Mouse (Mus musculus): ENCODE measurements around the gene Cyp2f2. TPM values are rescaled to one million over a fixed set of nuclear protein-coding genes. Genes with fewer than 3 reads are reported as not detected.

The Cyp2f2 gene
- 0.08 and 1.1 TPM in 2 replicates for polyA plus RNA-seq (2015; fragmentation: Nextera tagmentation; extraction: Ambion mirVana)

GRCm38 (mm10) chr7:27119676-27120075 is at the start of gene Cyp2f2:
Cyp2f2 (plus strand) TSS chr7:27119909.

GRCm38 (mm10) chr7:27153205-27153764 is 33.6 kb downstream of the Cyp2f2 start, which contains the start of gene Cyp2t4:
Cyp2t4 (plus strand) TSS chr7:27153714.

DNA sequence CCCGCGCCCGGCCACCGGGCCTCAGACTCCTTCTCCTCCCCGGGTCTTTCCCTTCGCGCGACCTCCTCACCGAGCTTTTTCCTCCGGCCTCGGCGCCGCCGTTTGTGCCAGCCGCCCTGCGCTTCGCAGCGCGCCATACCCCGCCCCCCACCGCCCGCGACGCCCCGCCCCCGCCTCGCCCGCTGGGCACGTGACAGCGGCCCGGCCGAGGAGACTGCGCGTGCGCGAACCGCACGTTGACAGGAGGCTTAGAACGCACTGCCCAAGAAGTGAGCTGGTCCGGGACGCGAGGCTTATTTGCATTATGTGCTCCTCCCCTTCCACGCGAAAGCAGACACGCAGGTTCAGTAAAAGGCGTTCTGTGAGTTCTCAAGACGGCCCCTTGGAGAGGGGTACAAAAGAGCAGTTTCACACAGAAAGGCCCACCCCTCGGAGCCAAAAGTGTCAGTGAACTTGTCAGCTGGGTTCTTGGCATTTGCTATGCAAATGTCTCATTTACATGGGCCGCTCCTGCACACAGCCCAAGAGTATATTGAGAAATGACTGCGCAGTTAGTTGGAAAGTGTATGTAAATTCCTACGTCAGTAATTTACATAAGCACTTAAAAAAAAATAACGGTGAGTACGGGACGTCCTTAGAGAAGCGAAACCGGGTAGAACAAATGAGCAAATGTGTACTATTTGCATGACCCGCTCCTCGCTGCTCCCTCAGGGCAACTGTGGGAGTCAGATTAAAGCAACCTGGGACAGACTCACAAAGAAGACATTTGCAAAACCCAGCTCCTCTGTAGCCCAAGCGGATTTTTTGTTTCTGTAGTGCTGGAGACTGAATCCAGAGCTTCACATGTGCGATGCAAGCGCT is 47.1 kb downstream of the Cyp2f2 start, which contains the start of gene Egln2:
Gene Egln2 (minus strand): TSS at position 189 of the 861 bp plus-strand sequence.

DNA sequence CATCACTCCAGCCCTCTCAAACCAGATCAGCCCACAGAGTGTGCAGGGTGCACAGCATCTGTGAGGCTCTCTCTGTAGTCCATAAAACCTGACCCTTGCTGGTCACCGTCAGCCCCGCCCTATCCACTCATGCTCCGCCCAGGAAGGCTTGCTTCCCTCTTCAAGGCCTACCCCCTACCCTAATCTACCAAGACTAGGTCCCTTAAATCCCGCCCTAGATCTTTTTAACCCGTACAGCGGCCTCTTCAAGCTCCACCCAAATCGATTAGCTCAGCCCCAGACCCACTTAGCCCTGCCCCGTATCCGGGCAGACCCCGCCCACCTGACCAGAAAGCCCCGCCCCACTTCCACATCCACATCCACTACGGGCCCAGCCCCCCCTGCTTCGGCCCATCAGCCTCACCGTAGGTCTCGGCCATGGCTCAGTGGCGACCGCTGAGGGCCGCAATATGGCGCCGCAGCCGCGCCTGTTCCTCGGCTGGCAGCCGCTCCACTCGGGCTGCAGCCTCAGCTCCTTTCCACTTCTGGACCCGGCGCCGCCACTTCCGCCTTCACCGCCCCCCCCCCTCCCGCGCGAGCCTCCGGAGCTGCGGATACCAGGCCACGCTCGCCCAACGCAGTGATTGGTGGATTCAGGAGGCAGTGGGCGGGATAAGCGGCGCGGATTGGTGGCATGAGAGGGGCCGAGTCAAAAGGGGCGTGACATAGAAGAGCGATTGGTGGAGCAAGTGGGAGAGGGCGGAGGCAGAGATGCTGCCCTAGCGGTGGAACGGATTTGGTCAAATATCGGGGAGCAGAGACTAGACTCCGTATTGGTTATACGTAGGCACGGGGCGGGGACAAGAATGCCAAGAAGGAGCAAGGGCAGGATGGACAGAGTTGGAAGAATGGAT is 58.9 kb downstream of the Cyp2f2 start, which contains the start of gene Rab4b:
Gene Rab4b (minus strand): TSS at position 573 of the 893 bp plus-strand sequence.

DNA sequence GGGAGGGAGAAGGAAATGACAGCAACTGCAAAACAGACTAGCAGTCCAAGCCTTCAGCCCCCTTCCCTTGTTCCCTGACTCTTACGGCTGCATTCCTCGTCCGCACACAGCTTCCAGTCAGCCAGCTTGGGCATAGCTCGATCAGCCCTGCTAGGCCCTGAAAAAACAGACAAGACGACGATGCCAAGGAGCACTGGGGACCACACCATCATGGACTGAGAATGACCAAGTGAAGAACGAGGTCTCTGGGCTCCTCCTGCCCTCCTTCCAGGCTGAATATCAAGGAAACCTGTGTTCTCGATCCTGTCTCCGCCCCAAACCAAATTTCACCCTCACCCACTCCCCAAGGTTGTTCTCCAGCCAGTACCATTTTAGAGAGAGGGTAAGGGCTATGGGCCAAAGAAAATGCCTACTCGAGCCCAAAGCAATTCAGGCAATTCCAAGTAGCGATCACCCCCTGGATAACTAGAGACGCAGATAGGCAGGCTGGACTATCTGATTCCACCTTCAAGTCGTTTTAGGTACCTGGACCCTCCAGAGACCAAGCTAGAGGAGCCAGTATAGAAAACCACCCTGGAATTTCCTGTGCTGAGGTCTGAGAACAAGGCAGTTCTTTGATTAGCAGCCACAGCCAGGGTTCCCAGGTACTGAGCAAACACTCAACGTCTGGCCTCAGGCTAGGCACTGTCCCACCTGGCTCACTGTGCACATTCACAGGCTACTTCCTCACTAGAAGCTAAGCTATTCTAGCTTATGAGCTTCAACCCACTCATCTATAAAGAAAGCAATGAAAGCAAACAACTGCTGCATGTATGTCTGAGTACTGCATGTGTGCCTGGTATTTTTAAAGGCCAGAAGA is 61.4 kb downstream of the Cyp2f2 start, which contains the start of the genes Gm21983 and Mia:
Gene Gm21983 (minus strand): TSS at position 250 of the 859 bp plus-strand sequence.
Gene Mia (minus strand): TSS at position 321 of the 859 bp plus-strand sequence.

Small RNAs within 50 kb of the gene (microRNA-seq; reads per million reads assigned to microRNA genes)
- 0.10 to 0.21 reads per million in 2 experiments for gene Mir3101

Other genes with a start within 250 kb of the Cyp2f2 start
- not detected in 2 replicates for gene Cyp2a22, start 180.5 kb upstream of the Cyp2f2 start, polyA plus RNA-seq (2015; fragmentation: Nextera tagmentation; extraction: Ambion mirVana)
- not detected in 2 replicates for gene Cyp2a12, start 90.8 kb upstream of the Cyp2f2 start, polyA plus RNA-seq (2015; fragmentation: Nextera tagmentation; extraction: Ambion mirVana)
- 0.07 TPM in 1 of 2 replicates, not detected in the other for gene Cyp2t4, start 33.8 kb downstream of the Cyp2f2 start, polyA plus RNA-seq (2015; fragmentation: Nextera tagmentation; extraction: Ambion mirVana)
- 58.2 and 63.0 TPM in 2 replicates for gene Egln2, start 46.9 kb downstream of the Cyp2f2 start, polyA plus RNA-seq (2015; fragmentation: Nextera tagmentation; extraction: Ambion mirVana)
- 34.9 and 42.4 TPM in 2 replicates for gene Rab4b, start 59.0 kb downstream of the Cyp2f2 start, polyA plus RNA-seq (2015; fragmentation: Nextera tagmentation; extraction: Ambion mirVana)
- gene Gm21983, start 61.2 kb downstream of the Cyp2f2 start, polyA plus RNA-seq (2015; fragmentation: Nextera tagmentation; extraction: Ambion mirVana) = not detected in 2 replicates
- gene Mia, start 61.2 kb downstream of the Cyp2f2 start, polyA plus RNA-seq (2015; fragmentation: Nextera tagmentation; extraction: Ambion mirVana) = 0.77 and 3.3 TPM in 2 replicates
- 1.6 and 1.7 TPM in 2 replicates for gene BC024978, start 75.9 kb downstream of the Cyp2f2 start, polyA plus RNA-seq (2015; fragmentation: Nextera tagmentation; extraction: Ambion mirVana)
- 54.4 and 60.6 TPM in 2 replicates for gene Snrpa, start 76.4 kb downstream of the Cyp2f2 start, polyA plus RNA-seq (2015; fragmentation: Nextera tagmentation; extraction: Ambion mirVana)
- 2.1 and 2.9 TPM in 2 replicates for gene Itpkc, start 108.8 kb downstream of the Cyp2f2 start, polyA plus RNA-seq (2015; fragmentation: Nextera tagmentation; extraction: Ambion mirVana)
- 6.1 and 8.7 TPM in 2 replicates for gene Coq8b, start 113.1 kb downstream of the Cyp2f2 start, polyA plus RNA-seq (2015; fragmentation: Nextera tagmentation; extraction: Ambion mirVana)
- gene Numbl, start 138.5 kb downstream of the Cyp2f2 start, polyA plus RNA-seq (2015; fragmentation: Nextera tagmentation; extraction: Ambion mirVana) = 16.8 and 20.3 TPM in 2 replicates
- 32.9 and 37.2 TPM in 2 replicates for gene Ltbp4, start 217.8 kb downstream of the Cyp2f2 start, polyA plus RNA-seq (2015; fragmentation: Nextera tagmentation; extraction: Ambion mirVana)
- 5.5 and 9.9 TPM in 2 replicates for gene Shkbp1, start 236.1 kb downstream of the Cyp2f2 start, polyA plus RNA-seq (2015; fragmentation: Nextera tagmentation; extraction: Ambion mirVana)
- gene Gm20479, start 237.5 kb downstream of the Cyp2f2 start, polyA plus RNA-seq (2015; fragmentation: Nextera tagmentation; extraction: Ambion mirVana) = 0.38 and 0.88 TPM in 2 replicates